Mouse (Mus musculus) neural tube, embryonic 12.5 days (tissue): ENCODE data around the gene Otulinl. TPM values are rescaled to one million over a fixed set of nuclear protein-coding genes. Genes with fewer than 3 reads are reported as not detected.

Source experiments
- ATAC-seq: fragments of 200-750 bp; cut with Nextera tagmentation; 2 replicates; pipeline ENCODE4 v1.8.0; 2017; ENCODE audit warnings: low read depth, mild to moderate bottlenecking, moderate TSS enrichment, moderate library complexity; ENCODE audit not compliant: low FRiP score
- H3K27ac ChIP-seq: fragments of 300-500 bp; sonication (generic); 2 replicates; pipeline ENCODE4 v1.5.1; 2016
- H3K27me3 ChIP-seq: fragments of 300-500 bp; sonication (generic); replicated peaks from 2 replicates; pipeline ENCODE4 v1.6.1; 2016; ENCODE audit warnings: mild to moderate bottlenecking
- H3K36me3 ChIP-seq: fragments of 300-500 bp; sonication (generic); 2 replicates; pipeline ENCODE4 v1.6.1; 2016; ENCODE audit warnings: mild to moderate bottlenecking
- H3K4me1 ChIP-seq: fragments of 300-500 bp; sonication (generic); 2 replicates; pipeline ENCODE4 v1.6.1; 2016
- H3K4me2 ChIP-seq: fragments of 300-500 bp; sonication (generic); replicated peaks from 2 replicates; pipeline ENCODE4 v1.6.1; 2016; ENCODE audit warnings: mild to moderate bottlenecking
- H3K4me3 ChIP-seq: fragments of 300-500 bp; sonication (generic); 2 replicates; pipeline ENCODE4 v1.5.1; 2016
- H3K9ac ChIP-seq: fragments of 300-500 bp; sonication (generic); 2 replicates; pipeline ENCODE4 v1.6.1; 2016; ENCODE audit warnings: mild to moderate bottlenecking
- H3K9me3 ChIP-seq: fragments of 300-500 bp; sonication (generic); 2 replicates; pipeline ENCODE4 v1.6.1; 2016; ENCODE audit warnings: mild to moderate bottlenecking
- WGBS: fragments of 180-500 bp; shearing (Covaris S2); methylation state at CpG from one replicate; pipeline ENCODE4 v1.1.7; 2016; 5-methylcytosine and 5-hydroxymethylcytosine counted together
- polyA plus RNA-seq: library from polyadenylated mRNA; unstranded; fragments of >200 nt; fragmentation: Nextera tagmentation; extraction: Ambion mirVana; gene quantifications from 2 replicates; pipeline ENCODE4 v1.2.1, GENCODE M21; 2016

Otulinl gene
- polyA plus RNA-seq, 1 experiment from 2014 or later, result 8.6 TPM

GRCm38 (mm10) chr15:27620475-27621185, 60.7 kb downstream of the Otulinl start:
- ATAC-seq, result no peak
- Histone ChIP-seq H3K4me3 (no peak overlapping the region), H3K9ac (no peak overlapping the region), H3K4me2 (no peak overlapping the region), H3K27ac (no peak overlapping the region), H3K27me3 (no peaks in the 10 kb centered on the region), H3K4me1 (no peaks in the 10 kb centered on the region), H3K9me3 (no peaks in the 10 kb centered on the region), H3K36me3 (peaks cover 29% of the 10 kb centered on the region)
- WGBS, result 87% methylated on average over 6 of the region's 6 CpGs

GRCm38 (mm10) chr15:27619683-27620082, 61.7 kb downstream of the Otulinl start:
- WGBS, result 75% methylated on average over 3 of the region's 3 CpGs
- no peaks in the 10 kb centered on the region for H3K4me1 ChIP-seq
- H3K9me3 ChIP-seq, result no peaks in the 10 kb centered on the region
- no peak overlapping the region for H3K4me3 ChIP-seq
- ATAC-seq, result no peak
- H3K27me3 ChIP-seq, result no peaks in the 10 kb centered on the region
- H3K36me3 ChIP-seq, result peaks cover 30% of the 10 kb centered on the region
- H3K4me2 ChIP-seq, result no peak overlapping the region
- H3K27ac ChIP-seq, result no peak overlapping the region
- H3K9ac ChIP-seq, result no peak overlapping the region

GRCm38 (mm10) chr15:27618778-27619533, 62.4 kb downstream of the Otulinl start:
- WGBS, result 92% methylated on average over 6 of the region's 6 CpGs
- no peaks in the 10 kb centered on the region for H3K4me1 ChIP-seq
- no peak overlapping the region for H3K4me3 ChIP-seq
- H3K9me3 ChIP-seq, result no peaks in the 10 kb centered on the region
- no peaks in the 10 kb centered on the region for H3K27me3 ChIP-seq
- no peak overlapping the region for H3K9ac ChIP-seq
- H3K4me2 ChIP-seq, result no peak overlapping the region
- peaks cover 34% of the 10 kb centered on the region for H3K36me3 ChIP-seq
- no peak overlapping the region for H3K27ac ChIP-seq
- ATAC-seq, result no peak

- Histone ChIP-seq H3K4me3 (no peak overlapping the region), H3K27me3 (no peaks in the 10 kb centered on the region), H3K9ac (no peak overlapping the region), H3K9me3 (no peaks in the 10 kb centered on the region), H3K4me1 (no peaks in the 10 kb centered on the region), H3K4me2 (no peak overlapping the region), H3K27ac (no peak overlapping the region), H3K36me3 (peaks cover 27% of the 10 kb centered on the region)
- no peak for ATAC-seq
- 89% methylated on average over 3 of the region's 3 CpGs for WGBS
These were observed 64.2 kb downstream of the Otulinl start for GRCm38 (mm10) chr15:27617227-27617626.

- no peaks in the 10 kb centered on the region for H3K4me1 ChIP-seq
- no peak overlapping the region for H3K9ac ChIP-seq
- H3K4me2 ChIP-seq, result no peak overlapping the region
- no peaks in the 10 kb centered on the region for H3K27me3 ChIP-seq
- WGBS, result 90% methylated on average over 4 of the region's 4 CpGs
- H3K4me3 ChIP-seq, result no peak overlapping the region
- peaks cover 28% of the 10 kb centered on the region for H3K36me3 ChIP-seq
- H3K9me3 ChIP-seq, result no peaks in the 10 kb centered on the region
- ATAC-seq, result no peak
- H3K27ac ChIP-seq, result no peak overlapping the region
These were observed 65.2 kb downstream of the Otulinl start for GRCm38 (mm10) chr15:27616159-27616558.

GRCm38 (mm10) chr15:27613255-27613654, 68.1 kb downstream of the Otulinl start:
- peak; percentile 36; the same call in 1 of the 2 replicates for ATAC-seq
- H3K36me3 ChIP-seq, result peaks cover 29% of the 10 kb centered on the region
- WGBS, result 94% methylated on average over 4 of the region's 4 CpGs

GRCm38 (mm10) chr15:27612533-27613221, 68.7 kb downstream of the Otulinl start:
- WGBS, result 33% methylated on average over 6 of the region's 6 CpGs
- no peak overlapping the region for H3K4me3 ChIP-seq
- H3K9me3 ChIP-seq, result no peaks in the 10 kb centered on the region
- peak; percentile 93 for ATAC-seq
- no peak overlapping the region for H3K27ac ChIP-seq
- peaks cover 27% of the 10 kb centered on the region for H3K36me3 ChIP-seq
- no peak overlapping the region for H3K4me2 ChIP-seq
- no peaks in the 10 kb centered on the region for H3K27me3 ChIP-seq
- no peak overlapping the region for H3K9ac ChIP-seq
- H3K4me1 ChIP-seq, result no peaks in the 10 kb centered on the region

More at GRCm38 (mm10) chr15:27613255-27613654, 68.1 kb downstream of the Otulinl start:
- no peaks in the 10 kb centered on the region for H3K9me3 ChIP-seq
- H3K4me2 ChIP-seq, result no peak overlapping the region
- H3K9ac ChIP-seq, result no peak overlapping the region
- H3K4me1 ChIP-seq, result no peaks in the 10 kb centered on the region
- no peaks in the 10 kb centered on the region for H3K27me3 ChIP-seq
- no peak overlapping the region for H3K4me3 ChIP-seq
- H3K27ac ChIP-seq, result no peak overlapping the region

GRCm38 (mm10) chr15:27609554-27609953, 71.8 kb downstream of the Otulinl start:
- 80% methylated on average over 4 of the region's 4 CpGs for WGBS
- no peak overlapping the region for H3K4me3 ChIP-seq

GRCm38 (mm10) chr15:27605252-27605651, 76.1 kb downstream of the Otulinl start:
- no peaks in the 10 kb centered on the region for H3K27me3 ChIP-seq
- WGBS, result 81% methylated on average over 3 of the region's 3 CpGs
- no peak overlapping the region for H3K4me3 ChIP-seq
- H3K4me1 ChIP-seq, result no peaks in the 10 kb centered on the region
- no peak overlapping the region for H3K27ac ChIP-seq
- no peak for ATAC-seq
- no peaks in the 10 kb centered on the region for H3K9me3 ChIP-seq
- no peak overlapping the region for H3K9ac ChIP-seq
- no peak overlapping the region for H3K4me2 ChIP-seq
- H3K36me3 ChIP-seq, result peaks cover 32% of the 10 kb centered on the region

More at GRCm38 (mm10) chr15:27609554-27609953, 71.8 kb downstream of the Otulinl start:
- ATAC-seq, result no peak
- H3K9ac ChIP-seq, result no peak overlapping the region
- no peaks in the 10 kb centered on the region for H3K27me3 ChIP-seq
- no peaks in the 10 kb centered on the region for H3K9me3 ChIP-seq
- peaks cover 36% of the 10 kb centered on the region for H3K36me3 ChIP-seq
- no peaks in the 10 kb centered on the region for H3K4me1 ChIP-seq
- H3K27ac ChIP-seq, result no peak overlapping the region
- H3K4me2 ChIP-seq, result no peak overlapping the region

Other genes with a start within 250 kb of the Otulinl start
- 12.3 and 13.6 TPM in 2 replicates for gene Ank, start 214.9 kb downstream of the Otulinl start, polyA plus RNA-seq
- 30.4 and 32.8 TPM in 2 replicates for gene Otulin, start 50.9 kb downstream of the Otulinl start, polyA plus RNA-seq